Mouse (Mus musculus): Measurements from ENCODE around the gene Hus1. TPM values are rescaled to one million over a fixed set of nuclear protein-coding genes. Genes with fewer than 3 reads are reported as not detected.

The Hus1 gene
- polyA plus RNA-seq, 1 experiment = 6.1 TPM

DNA sequence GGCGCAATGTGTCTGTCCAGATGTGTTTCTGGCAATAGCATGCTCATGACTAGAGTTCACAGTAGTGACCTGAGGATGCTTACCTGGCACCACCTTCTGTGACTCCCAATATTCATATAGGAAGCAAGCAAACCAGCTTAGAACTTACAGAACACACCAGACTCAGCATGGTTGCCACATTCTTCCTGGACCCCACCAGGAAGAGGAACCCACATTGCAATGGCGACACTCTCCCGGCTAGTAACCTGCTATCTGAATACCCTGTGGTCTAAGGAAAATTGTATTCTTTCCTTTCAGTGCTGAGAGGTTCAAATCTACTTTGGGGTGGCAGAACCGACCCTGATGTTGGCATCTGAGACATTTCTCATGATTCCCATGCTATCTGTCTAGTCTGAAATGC is 32.8 kb downstream of the Hus1 start:
- DNase-seq (ENCODE audit: low read depth) = no peak

DNA sequence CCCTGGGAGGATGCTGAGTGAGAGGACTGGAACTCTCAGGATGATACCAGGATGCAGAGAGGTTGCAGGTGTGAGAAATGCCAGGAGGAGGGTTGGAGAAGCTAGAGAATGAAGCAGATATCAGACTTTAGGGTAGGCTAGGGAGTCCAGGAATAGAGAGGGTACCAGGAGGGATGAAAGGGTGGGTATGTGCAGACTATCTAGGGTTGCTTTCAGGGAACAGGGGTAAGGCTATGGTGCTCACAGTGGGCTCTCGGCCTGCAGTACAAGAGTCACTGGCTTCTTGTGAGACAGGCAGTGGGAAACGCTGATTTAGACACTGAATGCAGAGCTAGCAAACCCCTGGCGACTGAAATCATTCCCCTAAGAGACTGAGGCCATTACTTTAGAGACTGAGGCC is 37.8 kb downstream of the Hus1 start, which contains the start of gene Pkd1l1:
Gene Pkd1l1 (minus strand): TSS at position 101 of the 400 bp plus-strand sequence.
- DNase-seq (ENCODE audit: low read depth) = no peak

DNA sequence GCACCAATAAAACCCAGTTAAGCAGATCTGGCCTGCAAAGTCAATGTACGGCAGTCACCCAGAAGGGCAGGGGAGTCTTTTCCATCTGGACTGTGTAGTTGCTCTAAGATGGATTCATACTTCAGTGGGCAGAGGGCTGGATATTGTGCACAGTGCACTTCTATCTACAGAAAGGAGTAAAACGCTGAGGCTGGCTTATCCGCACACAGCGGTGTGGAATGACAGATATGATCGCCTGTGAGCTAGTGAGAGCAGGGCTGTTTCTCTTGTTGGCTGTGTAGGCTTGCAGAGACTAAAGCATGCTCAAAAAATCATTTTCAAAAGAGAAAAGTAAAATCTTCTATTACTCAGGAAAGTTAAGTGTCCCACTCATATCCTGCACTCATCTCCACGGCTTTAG is 38.9 kb downstream of the Hus1 start:
- DNase-seq (ENCODE audit: low read depth) = no peak

DNA sequence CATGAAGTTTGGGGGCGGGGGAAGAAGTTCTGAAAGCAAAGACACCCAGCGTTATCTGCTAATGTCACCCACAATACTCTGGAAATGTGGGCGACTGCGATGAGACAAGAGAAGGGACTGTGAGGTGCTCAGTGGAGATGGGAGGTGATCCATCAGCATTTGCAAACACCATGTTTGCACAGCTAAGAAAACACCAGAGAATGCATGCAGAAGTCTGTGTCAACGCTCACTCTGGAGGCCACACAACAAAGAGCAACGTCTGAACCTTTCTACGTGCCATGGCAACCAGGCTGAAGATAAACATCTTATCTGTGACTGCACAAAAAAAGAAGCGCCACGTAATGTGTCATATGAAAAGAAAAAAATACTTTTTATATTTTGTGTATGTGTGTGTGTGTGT is 40.5 kb downstream of the Hus1 start:
- DNase-seq (ENCODE audit: low read depth) = no peak

DNA sequence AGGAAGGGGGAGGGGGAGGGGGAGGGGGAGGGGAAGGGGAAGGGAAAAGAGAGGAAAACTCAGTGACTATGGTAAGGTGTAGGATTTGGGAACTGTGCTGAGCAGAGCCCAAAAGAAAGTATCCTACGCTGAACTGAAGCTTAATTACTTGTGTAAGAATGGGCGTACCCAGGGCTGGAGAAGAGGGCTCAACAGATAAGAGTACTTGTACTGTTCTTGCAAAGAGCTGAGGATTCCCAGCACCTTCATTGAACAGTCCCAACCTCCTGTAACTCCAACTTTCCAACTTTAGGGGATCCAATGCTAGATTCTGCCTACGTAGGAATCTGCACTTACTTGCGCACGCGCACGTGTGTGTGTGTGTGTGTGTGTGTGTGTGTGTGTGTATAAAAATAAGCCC is 42.9 kb downstream of the Hus1 start:
- DNase-seq (ENCODE audit: low read depth) = no peak

DNA sequence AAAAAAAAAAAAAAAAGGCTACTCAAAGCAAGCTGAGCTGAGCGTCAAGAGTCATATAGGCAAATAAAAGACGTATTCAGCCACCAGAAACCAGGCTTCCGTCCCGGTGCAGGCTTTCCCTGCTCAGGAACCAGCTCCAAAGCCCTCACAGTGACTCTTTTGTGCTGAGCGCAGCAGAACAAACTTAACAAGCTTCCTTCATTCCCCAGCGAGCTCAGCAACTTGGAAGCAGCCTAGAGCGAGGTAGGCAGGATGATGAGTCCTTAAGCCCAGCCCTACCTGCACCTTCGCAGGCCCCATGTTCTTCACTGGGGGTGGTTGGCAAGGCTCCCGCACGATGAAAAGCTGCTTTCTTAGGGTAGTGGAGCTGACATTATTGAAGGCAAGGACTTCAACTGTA is 52.4 kb downstream of the Hus1 start:
- no peak for DNase-seq (ENCODE audit: low read depth)

DNA sequence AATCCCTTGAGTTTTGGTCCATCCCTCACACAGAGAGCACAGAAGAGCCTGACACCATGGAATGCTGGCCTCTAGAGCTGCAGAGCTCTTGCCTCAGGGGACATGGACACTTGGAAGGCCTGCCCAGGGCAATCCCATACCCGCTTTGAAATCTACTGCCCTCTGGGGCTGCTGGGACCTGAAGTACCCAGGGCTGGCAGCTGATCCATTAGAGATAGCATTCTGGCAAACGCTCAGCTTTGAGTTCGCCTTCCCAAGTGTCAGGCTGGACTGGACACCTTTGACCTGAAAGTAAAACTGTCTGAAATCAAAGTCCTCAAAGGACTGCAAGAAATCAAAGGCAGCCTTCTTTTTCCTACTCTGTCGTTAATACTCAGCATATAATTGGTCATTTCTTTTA is 52.9 kb downstream of the Hus1 start:
- no peak for DNase-seq (ENCODE audit: low read depth)

DNA sequence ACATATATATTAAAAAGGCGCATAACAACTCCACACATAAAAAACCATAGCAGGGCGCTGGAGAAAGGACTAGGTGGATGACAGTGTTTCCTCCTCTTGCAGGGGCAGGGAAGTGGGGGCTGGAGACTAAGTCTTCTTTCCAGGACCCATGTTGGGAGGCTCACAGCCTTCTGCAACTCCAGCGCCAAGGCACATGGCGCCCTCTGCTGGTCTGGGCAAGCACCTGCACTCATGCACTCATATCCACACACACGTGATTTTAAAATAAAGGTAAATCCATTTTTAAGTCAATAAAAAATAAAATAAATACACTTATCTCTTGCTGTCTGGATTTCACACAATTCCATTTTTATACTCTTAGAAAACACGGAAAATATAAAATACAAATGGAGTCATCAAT is 54.0 kb downstream of the Hus1 start:
- no peak for DNase-seq (ENCODE audit: low read depth)

DNA sequence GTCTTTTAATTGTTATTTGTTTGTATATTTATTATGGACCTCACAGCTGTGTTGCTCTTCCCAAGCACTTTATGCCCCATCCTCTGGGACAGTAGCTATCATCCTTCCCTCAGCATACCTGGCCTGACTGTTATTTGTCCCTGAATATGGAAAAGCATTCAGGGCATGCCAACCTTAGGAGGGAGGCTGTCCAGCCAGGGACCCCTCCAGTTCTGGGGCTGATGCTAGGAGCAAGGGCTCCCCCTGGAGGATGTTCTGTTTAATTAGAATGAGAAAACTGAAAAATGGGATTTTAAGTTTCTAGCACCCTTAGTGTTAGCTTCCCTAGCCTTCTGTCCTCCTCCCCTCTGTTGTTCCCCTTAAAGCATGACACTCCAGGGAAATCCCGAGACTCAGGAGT is 55.3 kb downstream of the Hus1 start:
- no peak for DNase-seq (ENCODE audit: low read depth)

DNA sequence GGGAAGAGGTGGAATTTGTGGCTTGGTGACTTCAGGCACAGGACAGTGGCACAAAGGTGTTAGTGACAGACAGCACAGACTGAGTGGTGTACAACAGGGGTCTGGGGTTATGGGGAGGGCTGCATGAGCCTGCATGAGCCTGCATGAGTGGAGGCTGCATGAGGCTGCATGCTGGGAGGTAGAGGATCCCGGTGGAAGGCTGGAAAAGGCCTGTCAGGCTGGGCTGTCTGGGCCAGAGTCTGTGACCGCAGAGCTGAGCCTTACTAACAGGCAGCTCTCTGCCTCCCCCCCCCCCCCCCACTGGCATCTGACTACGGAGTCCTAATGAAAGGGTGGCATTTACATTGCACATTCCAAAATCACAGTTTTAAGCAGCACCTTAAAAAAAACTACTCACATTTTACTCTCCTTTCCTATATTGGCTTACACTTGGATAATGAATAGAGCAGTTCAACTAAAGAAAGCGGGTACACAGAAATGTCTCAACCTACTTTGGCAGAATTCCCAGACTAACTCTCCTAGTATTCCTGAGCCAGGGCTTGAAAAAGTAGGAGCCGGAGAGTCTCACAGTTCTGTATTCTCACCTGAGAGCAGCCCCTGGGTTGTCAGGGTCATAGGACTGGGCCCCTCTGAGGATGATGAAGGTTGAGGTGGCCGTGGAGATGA is 61.1 kb downstream of the Hus1 start:
- DNase-seq (ENCODE audit: low read depth) = no peak

DNA sequence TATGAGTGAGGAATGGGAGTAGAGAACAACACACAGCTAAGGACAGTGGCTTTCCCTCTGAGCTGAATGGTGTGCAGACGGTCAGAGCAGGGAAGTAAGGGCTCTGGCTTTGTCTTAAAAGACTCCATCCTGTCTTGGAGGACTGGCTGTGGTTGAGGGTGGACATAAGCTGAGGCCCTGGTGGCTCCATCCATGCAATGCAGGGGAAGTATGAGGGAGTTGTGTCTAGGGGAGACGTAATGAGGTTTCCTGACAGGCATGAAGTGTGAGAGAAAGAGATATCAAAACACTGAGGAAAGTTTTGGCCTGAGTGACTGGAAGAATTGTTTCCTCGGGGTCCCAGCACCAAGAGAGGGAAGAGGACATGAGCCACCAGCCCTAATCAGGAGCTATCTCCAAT is 62.1 kb downstream of the Hus1 start:
- no peak for DNase-seq (ENCODE audit: low read depth)

DNA sequence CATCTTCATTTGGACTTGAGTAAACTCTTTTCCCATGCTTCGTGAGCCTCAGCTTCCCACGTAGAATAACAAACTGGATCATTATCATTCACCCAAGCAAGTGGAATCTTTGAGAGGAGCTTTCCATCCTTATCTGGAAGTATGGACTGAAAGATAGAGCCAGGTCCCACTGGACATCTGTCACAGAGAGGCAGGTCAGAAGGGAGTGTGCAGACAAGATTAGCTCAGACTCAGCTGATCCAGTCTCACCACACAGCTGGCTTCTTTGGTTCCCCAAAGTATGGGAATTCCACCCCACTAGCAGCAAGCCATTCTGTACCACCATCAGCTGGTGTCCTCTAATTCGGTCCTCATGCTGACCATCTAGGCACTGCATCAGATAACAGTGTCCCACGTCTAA is 66.9 kb downstream of the Hus1 start:
- no peak for DNase-seq (ENCODE audit: low read depth)

Other genes starting within 250 kb of the Hus1 start
- 0.07 and 3.4 TPM in 2 replicates for gene Pkd1l1, start 37.9 kb downstream of the Hus1 start, polyA plus RNA-seq (2012; rRNA removed)
- gene Gm11992, start 37.4 kb upstream of the Hus1 start, polyA plus RNA-seq (2012; rRNA removed) = 0.93 and 1.9 TPM in 2 replicates
- 0.20 TPM in 1 of 2 replicates, not detected in the other for gene Sun3, start 37.8 kb upstream of the Hus1 start, polyA plus RNA-seq (2012; rRNA removed)
- 6.7 and 8.5 TPM in 2 replicates for gene Upp1, start 106.9 kb upstream of the Hus1 start, polyA plus RNA-seq (2012; rRNA removed)
- gene Abca13, start 180.8 kb upstream of the Hus1 start, polyA plus RNA-seq (2012; rRNA removed) = under 0.01 and 0.04 TPM in 2 replicates